Mouse (Mus musculus): ENCODE measurements at regions not wholly inside any gene's neighbourhood (a gene's known extent, or its start where the extent isn't known, plus 50 kb on each side); places are given as distances from the start of the nearest gene placed in this dataset.

DNA sequence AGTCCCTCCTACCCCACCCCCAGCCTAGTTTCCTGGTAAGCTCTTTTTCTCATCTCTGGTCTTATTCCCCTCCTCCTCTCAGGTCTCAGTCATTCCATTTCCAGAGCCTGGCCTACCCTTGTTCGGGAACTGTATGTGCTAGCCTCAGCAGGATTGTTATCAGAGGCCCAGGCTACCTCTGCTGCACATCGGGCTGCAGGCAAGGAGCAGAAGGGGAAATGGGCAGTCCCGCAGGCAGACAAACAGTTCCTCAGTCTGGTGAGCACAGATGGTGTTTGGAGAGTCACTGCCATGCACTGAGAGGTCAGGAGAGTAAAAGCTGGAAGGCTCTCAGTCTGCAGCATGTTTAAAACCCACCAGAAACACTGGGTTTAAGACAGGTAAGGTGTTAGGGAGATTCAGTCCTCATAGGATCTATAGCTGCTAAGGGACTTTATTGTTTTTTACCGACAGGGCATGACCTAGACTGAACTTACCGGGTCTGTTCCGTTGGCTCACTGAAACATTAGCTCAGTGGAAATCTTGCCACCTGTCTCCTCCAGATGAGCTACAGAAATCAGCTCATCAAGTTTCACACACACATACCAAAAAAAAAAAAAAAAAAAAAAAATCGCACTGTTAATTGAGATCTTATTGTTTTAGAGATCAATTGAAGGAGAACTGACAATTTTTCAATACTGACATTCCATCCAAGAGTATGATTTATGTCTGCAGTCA, 74.2 kb upstream of the Eed start:
- 57% methylated on average over 7 of the region's 7 CpGs for WGBS
- Histone ChIP-seq H3K27ac (ENCODE audit: low read length) (no peak overlapping the region), H3K4me3 (ENCODE audit: low read depth, low read length) (no peak overlapping the region), H3K27me3 (ENCODE audit: control insufficient read depth, insufficient read depth, low read depth, low read length) (no peaks in the 10 kb centered on the region), H3K9ac (ENCODE audit: low read depth, low read length) (no peak overlapping the region), H3K4me1 (ENCODE audit: control insufficient read depth, insufficient read depth, low read length) (no peaks in the 10 kb centered on the region), H3K9me3 (replicated peaks; ENCODE audit: control insufficient read depth, low read length, poor library complexity, severe bottlenecking) (no peaks in the 10 kb centered on the region), H3K36me3 (ENCODE audit: control insufficient read depth, insufficient read depth, low read length) (no peaks in the 10 kb centered on the region), H3K4me2 (ENCODE audit: low read length) (no peak overlapping the region)
- ATAC-seq, result no peak

- no peak for ATAC-seq
- no peak overlapping the region for H3K27ac ChIP-seq (ENCODE audit: low read length)
- no peak overlapping the region for H3K4me2 ChIP-seq (ENCODE audit: low read length)
- H3K4me3 ChIP-seq (ENCODE audit: low read depth, low read length), result no peak overlapping the region
- H3K9ac ChIP-seq (ENCODE audit: low read depth, low read length), result no peak overlapping the region
- WGBS, result 68% methylated on average over 1 of the region's 1 CpGs
- no peaks in the 10 kb centered on the region for H3K27me3 ChIP-seq (ENCODE audit: control insufficient read depth, insufficient read depth, low read depth, low read length)
- H3K4me1 ChIP-seq (ENCODE audit: control insufficient read depth, insufficient read depth, low read length), result no peaks in the 10 kb centered on the region
- H3K9me3 ChIP-seq (replicated peaks; ENCODE audit: control insufficient read depth, low read length, poor library complexity, severe bottlenecking), result no peaks in the 10 kb centered on the region
- H3K36me3 ChIP-seq (ENCODE audit: control insufficient read depth, insufficient read depth, low read length), result no peaks in the 10 kb centered on the region
Observed at GRCm38 (mm10) chr7:90057947-90058346, 72.1 kb upstream of the Picalm start.

DNA sequence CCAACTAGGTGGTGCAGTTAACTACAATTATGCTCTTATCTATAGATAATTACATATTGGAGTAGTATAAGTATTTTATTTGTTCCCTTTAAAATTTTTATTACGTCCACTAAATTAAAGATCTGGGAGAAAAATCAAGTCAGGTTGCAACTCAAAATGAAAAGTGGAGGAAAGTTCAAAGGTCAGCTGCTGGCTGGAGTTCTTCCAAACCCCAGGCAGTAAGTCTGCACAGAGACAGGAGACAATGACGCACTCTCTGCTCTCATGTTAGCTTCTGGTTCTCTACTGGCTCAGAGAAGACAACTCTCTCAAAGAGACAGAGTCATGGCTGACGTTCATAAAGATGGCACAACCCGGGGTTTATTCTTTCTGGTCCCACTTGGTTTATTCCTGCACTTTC, 71.4 kb upstream of the Picalm start:
- no peaks in the 10 kb centered on the region for H3K27me3 ChIP-seq (ENCODE audit: control insufficient read depth, insufficient read depth, low read depth, low read length)
- H3K36me3 ChIP-seq (ENCODE audit: control insufficient read depth, insufficient read depth, low read length), result no peaks in the 10 kb centered on the region
- H3K27ac ChIP-seq (ENCODE audit: low read length), result no peak overlapping the region
- H3K4me2 ChIP-seq (ENCODE audit: low read length), result no peak overlapping the region
- no peak overlapping the region for H3K4me3 ChIP-seq (ENCODE audit: low read depth, low read length)
- H3K9ac ChIP-seq (ENCODE audit: low read depth, low read length), result no peak overlapping the region
- no peak for ATAC-seq
- 89% methylated on average over 4 of the region's 4 CpGs for WGBS
- no peaks in the 10 kb centered on the region for H3K4me1 ChIP-seq (ENCODE audit: control insufficient read depth, insufficient read depth, low read length)
- H3K9me3 ChIP-seq (replicated peaks; ENCODE audit: control insufficient read depth, low read length, poor library complexity, severe bottlenecking), result no peaks in the 10 kb centered on the region

- no peak for ATAC-seq
- no peak overlapping the region for H3K9ac ChIP-seq (ENCODE audit: low read depth, low read length)
- H3K27ac ChIP-seq (ENCODE audit: low read length), result no peak overlapping the region
- H3K4me1 ChIP-seq (ENCODE audit: control insufficient read depth, insufficient read depth, low read length), result no peaks in the 10 kb centered on the region
- no peaks in the 10 kb centered on the region for H3K27me3 ChIP-seq (ENCODE audit: control insufficient read depth, insufficient read depth, low read depth, low read length)
- H3K9me3 ChIP-seq (replicated peaks; ENCODE audit: control insufficient read depth, low read length, poor library complexity, severe bottlenecking), result no peaks in the 10 kb centered on the region
- no peaks in the 10 kb centered on the region for H3K36me3 ChIP-seq (ENCODE audit: control insufficient read depth, insufficient read depth, low read length)
- H3K4me3 ChIP-seq (ENCODE audit: low read depth, low read length), result no peak overlapping the region
- H3K4me2 ChIP-seq (ENCODE audit: low read length), result no peak overlapping the region
- 74% methylated on average over 8 of the region's 8 CpGs for WGBS
Observed at GRCm38 (mm10) chr7:90059249-90059628, 70.8 kb upstream of the Picalm start.

GRCm38 (mm10) chr7:90059629-90060301, 70.2 kb upstream of the Picalm start:
- Histone ChIP-seq H3K27me3 (ENCODE audit: control insufficient read depth, insufficient read depth, low read depth, low read length) (no peaks in the 10 kb centered on the region), H3K4me1 (ENCODE audit: control insufficient read depth, insufficient read depth, low read length) (no peaks in the 10 kb centered on the region), H3K9me3 (replicated peaks; ENCODE audit: control insufficient read depth, low read length, poor library complexity, severe bottlenecking) (no peaks in the 10 kb centered on the region), H3K9ac (ENCODE audit: low read depth, low read length) (no peak overlapping the region), H3K27ac (ENCODE audit: low read length) (no peak overlapping the region), H3K4me3 (ENCODE audit: low read depth, low read length) (no peak overlapping the region), H3K36me3 (ENCODE audit: control insufficient read depth, insufficient read depth, low read length) (no peaks in the 10 kb centered on the region), H3K4me2 (ENCODE audit: low read length) (no peak overlapping the region)
- ATAC-seq, result no peak
- 76% methylated on average over 6 of the region's 6 CpGs for WGBS

DNA sequence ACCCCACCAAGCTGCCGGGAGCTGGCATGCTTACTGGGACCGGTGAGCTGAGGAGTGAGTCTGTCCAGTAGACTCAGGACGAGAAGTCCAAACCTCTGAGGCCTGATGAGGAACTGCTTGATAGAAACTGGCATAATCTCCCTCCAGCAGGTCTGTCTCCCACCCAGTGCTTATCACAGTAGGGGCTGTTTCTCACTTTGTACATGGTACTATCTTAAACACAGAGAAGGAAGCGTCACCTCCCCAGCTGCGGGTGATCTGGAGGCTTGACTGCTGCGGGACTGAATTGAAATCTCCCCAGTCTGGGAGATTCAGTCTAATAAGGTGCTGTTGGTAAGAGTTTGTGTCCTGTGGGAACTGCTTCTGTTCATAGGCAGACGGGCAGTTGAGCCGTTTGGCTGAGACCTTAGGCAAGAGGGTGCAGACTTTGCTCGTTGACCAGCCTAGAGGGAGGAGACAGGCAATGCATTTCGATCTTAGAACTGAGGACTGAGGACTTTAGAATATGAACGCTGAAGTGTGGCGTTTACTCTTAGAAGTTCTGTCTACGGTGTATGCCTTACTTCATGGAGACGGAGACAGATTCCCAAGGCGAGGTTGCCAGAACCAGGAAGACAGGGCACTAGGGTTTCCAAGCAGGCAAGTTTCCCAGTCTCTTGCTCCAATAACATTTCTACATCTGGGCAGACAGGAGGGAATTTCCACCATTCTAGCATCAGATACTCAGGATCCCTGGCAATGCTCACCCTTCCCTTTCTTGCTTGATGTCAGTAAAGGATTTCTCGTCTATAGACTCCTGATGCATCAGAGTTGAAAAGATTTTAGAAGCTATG, 69.5 kb upstream of the Picalm start:
- Histone ChIP-seq H3K9ac (ENCODE audit: low read depth, low read length) (no peak overlapping the region), H3K4me2 (ENCODE audit: low read length) (no peak overlapping the region), H3K9me3 (replicated peaks; ENCODE audit: control insufficient read depth, low read length, poor library complexity, severe bottlenecking) (no peaks in the 10 kb centered on the region), H3K27ac (ENCODE audit: low read length) (no peak overlapping the region), H3K4me3 (ENCODE audit: low read depth, low read length) (no peak overlapping the region), H3K36me3 (ENCODE audit: control insufficient read depth, insufficient read depth, low read length) (no peaks in the 10 kb centered on the region), H3K4me1 (ENCODE audit: control insufficient read depth, insufficient read depth, low read length) (no peaks in the 10 kb centered on the region), H3K27me3 (ENCODE audit: control insufficient read depth, insufficient read depth, low read depth, low read length) (no peaks in the 10 kb centered on the region)
- WGBS, result 84% methylated on average over 16 of the region's 16 CpGs
- no peak for ATAC-seq

DNA sequence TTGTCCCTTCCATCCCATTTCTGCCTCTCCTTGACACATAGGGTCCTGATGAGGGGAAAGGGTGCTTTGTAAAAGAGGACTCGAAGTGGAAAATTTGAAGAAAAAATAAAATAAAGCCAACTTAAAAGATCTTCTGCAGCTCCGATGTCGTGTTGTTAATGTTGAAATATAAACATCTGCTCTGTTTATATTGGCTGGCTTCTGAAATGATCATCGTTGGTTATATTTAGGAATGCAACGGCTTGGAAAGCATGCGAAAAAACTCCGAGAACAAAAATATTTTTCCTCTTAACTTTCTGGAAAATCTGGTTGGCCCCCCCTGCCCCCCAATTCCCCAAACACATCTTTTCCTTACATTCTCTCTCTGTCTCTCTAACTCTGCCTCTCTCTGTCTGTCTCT, 68.3 kb upstream of the Picalm start:
- no peaks in the 10 kb centered on the region for H3K4me1 ChIP-seq (ENCODE audit: control insufficient read depth, insufficient read depth, low read length)
- no peaks in the 10 kb centered on the region for H3K27me3 ChIP-seq (ENCODE audit: control insufficient read depth, insufficient read depth, low read depth, low read length)
- H3K9ac ChIP-seq (ENCODE audit: low read depth, low read length), result no peak overlapping the region
- no peaks in the 10 kb centered on the region for H3K36me3 ChIP-seq (ENCODE audit: control insufficient read depth, insufficient read depth, low read length)
- no peak overlapping the region for H3K4me2 ChIP-seq (ENCODE audit: low read length)
- WGBS, result 90% methylated on average over 7 of the region's 7 CpGs
- no peak for ATAC-seq
- no peaks in the 10 kb centered on the region for H3K9me3 ChIP-seq (replicated peaks; ENCODE audit: control insufficient read depth, low read length, poor library complexity, severe bottlenecking)
- no peak overlapping the region for H3K4me3 ChIP-seq (ENCODE audit: low read depth, low read length)
- H3K27ac ChIP-seq (ENCODE audit: low read length), result no peak overlapping the region

GRCm38 (mm10) chr7:90062874-90063273, 67.1 kb upstream of the Picalm start:
- ATAC-seq, result no peak
- 82% methylated on average over 9 of the region's 9 CpGs for WGBS
- Histone ChIP-seq H3K36me3 (ENCODE audit: control insufficient read depth, insufficient read depth, low read length) (no peaks in the 10 kb centered on the region), H3K27me3 (ENCODE audit: control insufficient read depth, insufficient read depth, low read depth, low read length) (no peaks in the 10 kb centered on the region), H3K4me2 (ENCODE audit: low read length) (no peak overlapping the region), H3K4me3 (ENCODE audit: low read depth, low read length) (no peak overlapping the region), H3K27ac (ENCODE audit: low read length) (no peak overlapping the region), H3K4me1 (ENCODE audit: control insufficient read depth, insufficient read depth, low read length) (no peaks in the 10 kb centered on the region), H3K9ac (ENCODE audit: low read depth, low read length) (no peak overlapping the region), H3K9me3 (replicated peaks; ENCODE audit: control insufficient read depth, low read length, poor library complexity, severe bottlenecking) (no peaks in the 10 kb centered on the region)

DNA sequence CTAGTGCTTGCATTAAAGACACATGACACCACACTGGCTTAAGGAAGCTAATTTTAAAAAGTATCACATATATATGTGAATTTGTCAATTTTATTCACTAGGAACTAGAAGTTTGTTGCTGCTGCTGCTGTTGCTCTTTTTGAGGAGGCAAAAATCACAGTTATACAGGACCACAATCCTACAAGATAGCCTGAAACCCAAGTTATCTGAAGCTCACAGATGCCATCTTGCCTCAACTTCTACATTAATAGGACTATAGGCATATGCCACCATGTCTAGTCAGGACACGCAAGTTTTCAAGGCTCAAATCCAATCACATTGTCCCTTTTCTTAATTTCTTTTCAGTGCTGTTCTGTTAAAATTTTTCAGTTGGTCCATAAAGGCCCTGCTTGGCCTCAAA, 65.8 kb upstream of the Picalm start:
- Histone ChIP-seq H3K9me3 (replicated peaks; ENCODE audit: control insufficient read depth, low read length, poor library complexity, severe bottlenecking) (no peaks in the 10 kb centered on the region), H3K36me3 (ENCODE audit: control insufficient read depth, insufficient read depth, low read length) (no peaks in the 10 kb centered on the region), H3K4me2 (ENCODE audit: low read length) (no peak overlapping the region), H3K27ac (ENCODE audit: low read length) (no peak overlapping the region), H3K27me3 (ENCODE audit: control insufficient read depth, insufficient read depth, low read depth, low read length) (no peaks in the 10 kb centered on the region), H3K4me3 (ENCODE audit: low read depth, low read length) (no peak overlapping the region), H3K9ac (ENCODE audit: low read depth, low read length) (no peak overlapping the region), H3K4me1 (ENCODE audit: control insufficient read depth, insufficient read depth, low read length) (no peaks in the 10 kb centered on the region)
- 100% methylated on average over 1 of the region's 1 CpGs for WGBS
- ATAC-seq, result no peak

Measured in midbrain, embryonic 16.5 days (tissue).